Comparison of ENCODE assay signal across 13 mouse cellular contexts in genomic region chr1:133228809-133229487, GRCm38 (mm10).
DNase-seq lines count a peak whose midpoint lies in the region; ATAC-seq lines count a peak whose summit lies in the region.
"Had no signal": no experiment of that assay in that cellular context is flagged by ENCODE, and none has a peak within 500 bp of the region (broad histone marks: within the 10 kb centered on the region; RNA-seq: fewer than 3 reads in every experiment).

No protein-coding gene starts in this region.

- no peak overlapping the region for H3K9ac ChIP-seq in kidney, embryonic 14.5 days (ENCODE audit: low read depth, low read length)
- no peak overlapping the region for H3K9ac ChIP-seq in heart, embryonic 16.5 days (ENCODE audit: low read length)
- no peak overlapping the region for H3K9ac ChIP-seq in stomach, embryonic 15.5 days
- H3K9ac ChIP-seq: embryonic facial prominence, embryonic 12.5 days; liver, embryonic 13.5 days had no signal

- 59% methylated on average over 9 of the region's 9 CpGs for WGBS in kidney, embryonic 14.5 days
- 32% methylated on average over 9 of the region's 9 CpGs for WGBS in heart, embryonic 16.5 days
- 59% methylated on average over 9 of the region's 9 CpGs for WGBS in stomach, embryonic 15.5 days

- no peak overlapping the region for H3K4me3 ChIP-seq in kidney, embryonic 14.5 days (ENCODE audit: low read length)
- H3K4me3 ChIP-seq in heart, embryonic 16.5 days (ENCODE audit: low read length): no peak overlapping the region
- H3K4me3 ChIP-seq in stomach, embryonic 15.5 days (replicated peaks): no peak overlapping the region
- H3K4me3 ChIP-seq: embryonic facial prominence, embryonic 12.5 days; liver, embryonic 13.5 days had no signal

- H3K27me3 ChIP-seq in kidney, embryonic 14.5 days (ENCODE audit: control insufficient read depth, insufficient read depth, low read length): no peaks in the 10 kb centered on the region
- H3K27me3 ChIP-seq in heart, embryonic 16.5 days (ENCODE audit: control insufficient read depth, insufficient read depth, low read length): no peaks in the 10 kb centered on the region
- H3K27me3 ChIP-seq in stomach, embryonic 15.5 days (replicated peaks): no peaks in the 10 kb centered on the region

- no peak overlapping the region for H3K4me2 ChIP-seq in kidney, embryonic 14.5 days (replicated peaks; ENCODE audit: low read depth, low read length)
- H3K4me2 ChIP-seq in heart, embryonic 16.5 days (ENCODE audit: low read depth, low read length): no peak overlapping the region
- H3K4me2 ChIP-seq in stomach, embryonic 15.5 days: no peak overlapping the region
- H3K4me2 ChIP-seq: embryonic facial prominence, embryonic 12.5 days; liver, embryonic 13.5 days had no signal

- ATAC-seq in kidney, embryonic 14.5 days (ENCODE audit: low FRiP score, low TSS enrichment): no peak
- ATAC-seq in heart, embryonic 16.5 days (replicated peaks; ENCODE audit: extremely low read depth, insufficient read depth, low FRiP score): no peak
- ATAC-seq in stomach, embryonic 15.5 days (ENCODE audit: insufficient read depth, low FRiP score, low read depth): no peak

- H3K27ac ChIP-seq in kidney, embryonic 14.5 days (ENCODE audit: low read depth, low read length): no peak overlapping the region
- peak overlapping the region; percentile 22 for H3K27ac ChIP-seq in heart, embryonic 16.5 days (ENCODE audit: low read length)
- H3K27ac ChIP-seq in stomach, embryonic 15.5 days: 0 out of 2 replicates have a peak overlapping the region, but pooled peaks have one; percentile 16
- H3K27ac ChIP-seq: embryonic facial prominence, embryonic 12.5 days; liver, embryonic 13.5 days had no signal

- H3K36me3 ChIP-seq in kidney, embryonic 14.5 days (ENCODE audit: control insufficient read depth, insufficient read depth, low read length): no peaks in the 10 kb centered on the region
- H3K36me3 ChIP-seq in heart, embryonic 16.5 days (ENCODE audit: control insufficient read depth, insufficient read depth): no peaks in the 10 kb centered on the region
- H3K36me3 ChIP-seq in stomach, embryonic 15.5 days: no peaks in the 10 kb centered on the region
- H3K36me3 ChIP-seq: embryonic facial prominence, embryonic 12.5 days; liver, embryonic 13.5 days had no signal

- peak; percentile 45 to 69 for DNase-seq in adrenal gland, adult (ENCODE audit: inconsistent age in 2 of 2, low spot score in 1 of 2)
- DNase-seq in adrenal gland, postnatal 10 days: no peak
- peak; percentile 69 for DNase-seq in kidney, postnatal 10 days
- DNase-seq in lung, postnatal 4 days: no peak
- DNase-seq in MN1 (ENCODE audit: low spot score): no peak
- DNase-seq: cerebellum, adult 9-10 months; liver, embryonic 13.5 days; lung, postnatal 36 days; right cerebral cortex, postnatal 25 days had no signal

- H3K9me3 ChIP-seq in kidney, embryonic 14.5 days (ENCODE audit: control insufficient read depth, low read length): no peaks in the 10 kb centered on the region
- H3K9me3 ChIP-seq in heart, embryonic 16.5 days (replicated peaks; ENCODE audit: control insufficient read depth, low read length): no peaks in the 10 kb centered on the region
- H3K9me3 ChIP-seq in stomach, embryonic 15.5 days: no peaks in the 10 kb centered on the region
- H3K9me3 ChIP-seq: embryonic facial prominence, embryonic 12.5 days; liver, embryonic 13.5 days had no signal

- H3K4me1 ChIP-seq in kidney, embryonic 14.5 days (ENCODE audit: control insufficient read depth, insufficient read depth, low read length): peaks cover 3% of the 10 kb centered on the region; the same call in 1 of the 2 replicates
- peaks cover 44% of the 10 kb centered on the region for H3K4me1 ChIP-seq in heart, embryonic 16.5 days (ENCODE audit: control insufficient read depth, insufficient read depth, low read length)
- peaks cover 26% of the 10 kb centered on the region for H3K4me1 ChIP-seq in stomach, embryonic 15.5 days

Comparison
In these comparisons a context has a peak if more than half of its experiments do, and no peak if none do; other contexts are left out.
1. DNase-seq: peak in adrenal gland, adult (2 of 2) and kidney, postnatal 10 days (single experiment); none in adrenal gland, postnatal 10 days (single experiment), lung, postnatal 4 days (0 of 2) and MN1 (single experiment).